Mouse (Mus musculus): ENCODE measurements around the gene Rab20. TPM values are rescaled to one million over a fixed set of nuclear protein-coding genes. Genes with fewer than 3 reads are reported as not detected.

Gene Rab20
- polyA plus RNA-seq, 1 experiment from 2014 or later: 1.0 TPM

DNA sequence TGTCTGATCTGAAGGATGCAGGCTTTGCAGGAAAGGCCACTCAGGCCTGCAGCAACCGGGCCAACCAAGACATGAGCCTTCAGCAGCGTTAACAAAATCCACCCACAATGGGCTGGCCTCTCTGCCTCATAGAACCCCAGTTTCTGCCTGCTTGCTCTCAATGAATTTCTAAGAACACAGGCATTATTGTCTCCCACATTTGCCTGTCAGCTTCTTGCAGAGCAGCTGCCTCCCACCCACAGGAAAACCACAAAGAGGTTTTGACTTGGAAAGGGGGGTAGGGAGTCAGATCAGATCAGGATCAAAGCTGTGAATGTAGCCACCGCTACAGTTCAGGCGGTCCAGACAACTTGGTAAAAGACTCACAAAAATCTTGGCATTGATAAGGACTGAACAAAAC lies 25.5 kb downstream of the Rab20 start:
- ATAC-seq: no peak; the same call in 1 of the 2 replicates
- no peaks in the 10 kb centered on the region for H3K27me3 ChIP-seq (replicated peaks; ENCODE audit: control insufficient read depth, insufficient read depth, low read length)
- no peak overlapping the region for H3K27ac ChIP-seq (ENCODE audit: low read depth, low read length)
- H3K4me1 ChIP-seq (ENCODE audit: control insufficient read depth, insufficient read depth, low read length): no peaks in the 10 kb centered on the region
- H3K36me3 ChIP-seq (ENCODE audit: control insufficient read depth, insufficient read depth, low read length): no peaks in the 10 kb centered on the region
- H3K9me3 ChIP-seq (replicated peaks; ENCODE audit: control insufficient read depth, low read length): no peaks in the 10 kb centered on the region
- H3K4me3 ChIP-seq (ENCODE audit: low read depth, low read length): no peak overlapping the region
- DNase-seq (ENCODE audit: low spot score): peak; percentile 15
- no peak overlapping the region for H3K4me2 ChIP-seq (ENCODE audit: low read length)
- H3K9ac ChIP-seq (ENCODE audit: low read length): no peak overlapping the region
- WGBS: 9% methylated on average over 4 of the region's 4 CpGs

DNA sequence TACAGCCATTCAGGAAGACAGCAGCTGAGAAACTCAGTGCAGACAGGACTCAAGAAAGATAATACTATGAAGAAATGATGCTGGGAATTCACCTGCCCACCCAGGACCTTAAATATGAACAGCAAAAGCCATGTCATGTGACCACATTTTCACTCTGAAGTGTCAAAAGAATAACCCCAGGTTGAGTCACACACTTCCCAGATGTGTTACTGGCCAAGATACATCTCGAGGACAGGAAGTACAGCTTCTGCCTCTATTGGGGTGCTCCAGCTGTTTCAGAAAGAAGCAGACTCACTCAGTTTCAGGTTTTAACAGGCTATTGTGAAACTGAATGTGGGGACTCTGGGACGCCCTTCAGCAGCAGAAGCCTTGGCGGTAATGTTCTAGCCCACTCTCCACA lies 26.0 kb downstream of the Rab20 start:
- DNase-seq (ENCODE audit: low spot score) (no peak), ATAC-seq (no peak)
- H3K9ac ChIP-seq (ENCODE audit: low read length): no peak overlapping the region
- 38% methylated on average over 3 of the region's 3 CpGs for WGBS
- H3K4me3 ChIP-seq (ENCODE audit: low read depth, low read length): no peak overlapping the region
- no peaks in the 10 kb centered on the region for H3K36me3 ChIP-seq (ENCODE audit: control insufficient read depth, insufficient read depth, low read length)
- no peak overlapping the region for H3K4me2 ChIP-seq (ENCODE audit: low read length)
- no peaks in the 10 kb centered on the region for H3K27me3 ChIP-seq (replicated peaks; ENCODE audit: control insufficient read depth, insufficient read depth, low read length)
- H3K4me1 ChIP-seq (ENCODE audit: control insufficient read depth, insufficient read depth, low read length): no peaks in the 10 kb centered on the region
- no peaks in the 10 kb centered on the region for H3K9me3 ChIP-seq (replicated peaks; ENCODE audit: control insufficient read depth, low read length)
- no peak overlapping the region for H3K27ac ChIP-seq (ENCODE audit: low read depth, low read length)

DNA sequence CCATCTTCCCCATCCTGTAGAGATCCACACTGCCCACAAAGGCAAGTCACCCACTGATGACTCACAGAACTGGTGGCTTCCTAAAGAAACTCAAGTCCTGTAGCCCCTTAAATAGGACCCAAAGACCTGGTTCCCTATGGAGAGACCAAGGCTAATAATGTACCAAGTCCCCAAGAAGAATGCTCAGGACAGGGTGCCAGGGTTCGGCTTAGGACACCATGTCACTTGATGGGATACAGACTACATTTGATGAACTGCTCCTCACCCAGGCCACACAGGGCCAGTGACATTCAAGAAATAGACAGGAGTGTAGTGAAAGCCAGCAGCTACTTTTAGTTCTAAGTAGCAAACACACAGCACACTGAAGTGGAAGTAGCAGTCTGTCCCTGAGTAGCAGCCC lies 26.4 kb downstream of the Rab20 start:
- H3K27me3 ChIP-seq (replicated peaks; ENCODE audit: control insufficient read depth, insufficient read depth, low read length): no peaks in the 10 kb centered on the region
- ATAC-seq: no peak
- no peak overlapping the region for H3K4me3 ChIP-seq (ENCODE audit: low read depth, low read length)
- H3K9me3 ChIP-seq (replicated peaks; ENCODE audit: control insufficient read depth, low read length): no peaks in the 10 kb centered on the region
- 100% methylated on average over 1 of the region's 1 CpGs for WGBS
- no peaks in the 10 kb centered on the region for H3K36me3 ChIP-seq (ENCODE audit: control insufficient read depth, insufficient read depth, low read length)
- DNase-seq (ENCODE audit: low spot score): no peak
- H3K4me2 ChIP-seq (ENCODE audit: low read length): no peak overlapping the region
- no peak overlapping the region for H3K9ac ChIP-seq (ENCODE audit: low read length)
- H3K27ac ChIP-seq (ENCODE audit: low read depth, low read length): no peak overlapping the region
- H3K4me1 ChIP-seq (ENCODE audit: control insufficient read depth, insufficient read depth, low read length): no peaks in the 10 kb centered on the region

DNA sequence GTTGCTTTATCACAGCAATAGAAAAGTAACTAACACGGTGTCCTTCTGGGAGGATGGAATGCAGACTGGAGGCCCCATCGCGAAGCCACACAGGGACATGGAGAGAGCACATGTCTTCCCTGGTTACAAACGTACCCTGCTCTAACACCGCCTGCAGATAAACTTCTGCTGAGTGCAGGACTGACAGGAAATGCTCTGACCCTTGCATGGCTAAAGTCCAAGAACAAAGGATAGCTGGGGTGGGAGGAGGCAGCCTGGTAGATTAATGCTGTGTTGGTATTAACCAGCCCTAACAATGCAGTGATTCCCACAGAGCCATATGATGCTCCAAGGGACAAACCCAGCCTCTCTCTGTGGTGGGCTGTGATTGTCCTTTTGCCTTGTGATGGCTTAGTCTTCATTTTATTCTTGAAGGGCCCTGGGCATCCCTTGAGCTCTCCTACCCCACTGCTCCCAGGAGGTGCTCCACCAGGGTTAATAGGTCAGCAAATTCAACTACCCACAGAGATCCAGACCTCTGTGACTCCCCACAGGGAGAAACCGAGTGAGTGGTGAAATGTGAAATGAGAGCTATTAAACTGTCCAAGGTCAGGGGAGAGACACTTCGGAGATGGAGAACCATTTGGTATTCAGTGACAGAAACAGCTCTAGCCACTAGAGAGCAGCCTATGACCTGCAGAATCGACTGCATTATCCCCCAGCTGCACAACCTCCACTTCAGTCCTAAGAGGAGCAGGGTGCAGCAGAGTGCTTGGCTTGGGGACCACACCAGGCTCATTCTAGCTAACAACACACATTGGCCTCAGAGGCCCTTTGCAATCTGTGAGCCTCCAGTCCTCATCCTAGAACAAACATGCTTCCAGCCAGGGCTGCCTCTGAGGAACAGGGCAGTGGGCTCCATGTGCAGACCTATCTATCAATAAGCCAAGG lies 28.1 kb downstream of the Rab20 start:
- Histone ChIP-seq H3K9ac (ENCODE audit: low read length) (no peak overlapping the region), H3K4me1 (ENCODE audit: control insufficient read depth, insufficient read depth, low read length) (no peaks in the 10 kb centered on the region), H3K4me2 (ENCODE audit: low read length) (no peak overlapping the region), H3K9me3 (replicated peaks; ENCODE audit: control insufficient read depth, low read length) (no peaks in the 10 kb centered on the region), H3K27me3 (replicated peaks; ENCODE audit: control insufficient read depth, insufficient read depth, low read length) (no peaks in the 10 kb centered on the region), H3K27ac (ENCODE audit: low read depth, low read length) (no peak overlapping the region), H3K36me3 (ENCODE audit: control insufficient read depth, insufficient read depth, low read length) (no peaks in the 10 kb centered on the region), H3K4me3 (ENCODE audit: low read depth, low read length) (no peak overlapping the region)
- WGBS: 43% methylated on average over 8 of the region's 8 CpGs
- peak; percentile 46 for DNase-seq (ENCODE audit: low spot score)
- ATAC-seq: peak; percentile 48; the same call in 1 of the 2 replicates

GRCm38 (mm10) chr8:11447910-11448570 lies 30.5 kb downstream of the Rab20 start:
- whole genome bisulfite sequencing: 94% methylated on average over 23 of the region's 23 CpGs
- Histone ChIP-seq H3K9me3 (replicated peaks; ENCODE audit: control insufficient read depth, low read length) (no peaks in the 10 kb centered on the region), H3K4me1 (ENCODE audit: control insufficient read depth, insufficient read depth, low read length) (no peaks in the 10 kb centered on the region), H3K4me2 (ENCODE audit: low read length) (no peak overlapping the region), H3K27ac (ENCODE audit: low read depth, low read length) (no peak overlapping the region), H3K27me3 (replicated peaks; ENCODE audit: control insufficient read depth, insufficient read depth, low read length) (no peaks in the 10 kb centered on the region), H3K4me3 (ENCODE audit: low read depth, low read length) (no peak overlapping the region), H3K36me3 (ENCODE audit: control insufficient read depth, insufficient read depth, low read length) (no peaks in the 10 kb centered on the region), H3K9ac (ENCODE audit: low read length) (no peak overlapping the region)
- DNase-seq (ENCODE audit: low spot score) (no peak), ATAC-seq (no peak)

DNA sequence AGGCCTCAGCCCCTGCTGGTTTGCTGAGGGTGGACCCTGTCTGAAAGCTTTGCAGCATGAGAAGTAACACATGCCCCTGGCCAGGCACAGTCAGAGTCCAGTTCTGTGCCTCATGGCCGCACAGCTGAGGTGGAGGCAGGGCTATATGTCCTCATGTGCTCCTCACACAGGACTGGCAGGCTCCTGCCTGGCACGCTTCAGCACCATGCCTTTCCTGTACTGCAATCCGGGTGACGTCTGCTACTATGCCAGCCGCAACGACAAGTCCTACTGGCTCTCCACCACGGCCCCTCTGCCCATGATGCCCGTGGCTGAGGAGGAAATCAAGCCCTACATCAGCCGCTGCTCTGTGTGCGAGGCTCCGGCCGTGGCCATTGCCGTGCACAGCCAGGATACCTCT lies 32.7 kb downstream of the Rab20 start:
- ATAC-seq: no peak
- no peak overlapping the region for H3K4me3 ChIP-seq (ENCODE audit: low read depth, low read length)
- H3K9me3 ChIP-seq (replicated peaks; ENCODE audit: control insufficient read depth, low read length): no peaks in the 10 kb centered on the region

GRCm38 (mm10) chr8:11444216-11444615 lies 34.3 kb downstream of the Rab20 start:
- no peaks in the 10 kb centered on the region for H3K4me1 ChIP-seq (ENCODE audit: control insufficient read depth, insufficient read depth, low read length)
- no peak overlapping the region for H3K27ac ChIP-seq (ENCODE audit: low read depth, low read length)

More for the DNA sequence above, 32.7 kb downstream of the Rab20 start:
- no peak overlapping the region for H3K9ac ChIP-seq (ENCODE audit: low read length)
- H3K27ac ChIP-seq (ENCODE audit: low read depth, low read length): no peak overlapping the region
- no peaks in the 10 kb centered on the region for H3K27me3 ChIP-seq (replicated peaks; ENCODE audit: control insufficient read depth, insufficient read depth, low read length)
- WGBS: 93% methylated on average over 13 of the region's 13 CpGs
- no peak overlapping the region for H3K4me2 ChIP-seq (ENCODE audit: low read length)
- no peaks in the 10 kb centered on the region for H3K36me3 ChIP-seq (ENCODE audit: control insufficient read depth, insufficient read depth, low read length)
- DNase-seq (ENCODE audit: low spot score): no peak
- no peaks in the 10 kb centered on the region for H3K4me1 ChIP-seq (ENCODE audit: control insufficient read depth, insufficient read depth, low read length)

GRCm38 (mm10) chr8:11443611-11444010 lies 34.9 kb downstream of the Rab20 start:
- no peak overlapping the region for H3K27ac ChIP-seq (ENCODE audit: low read depth, low read length)
- H3K9ac ChIP-seq (ENCODE audit: low read length): no peak overlapping the region
- DNase-seq (ENCODE audit: low spot score) (no peak), ATAC-seq (no peak)
- H3K4me2 ChIP-seq (ENCODE audit: low read length): no peak overlapping the region
- H3K9me3 ChIP-seq (replicated peaks; ENCODE audit: control insufficient read depth, low read length): no peaks in the 10 kb centered on the region
- no peaks in the 10 kb centered on the region for H3K4me1 ChIP-seq (ENCODE audit: control insufficient read depth, insufficient read depth, low read length)
- H3K36me3 ChIP-seq (ENCODE audit: control insufficient read depth, insufficient read depth, low read length): no peaks in the 10 kb centered on the region
- H3K4me3 ChIP-seq (ENCODE audit: low read depth, low read length): no peak overlapping the region
- H3K27me3 ChIP-seq (replicated peaks; ENCODE audit: control insufficient read depth, insufficient read depth, low read length): no peaks in the 10 kb centered on the region
- WGBS: 90% methylated on average over 9 of the region's 9 CpGs

More at GRCm38 (mm10) chr8:11444216-11444615, 34.3 kb downstream of the Rab20 start:
- Histone ChIP-seq H3K4me2 (ENCODE audit: low read length) (no peak overlapping the region), H3K9me3 (replicated peaks; ENCODE audit: control insufficient read depth, low read length) (no peaks in the 10 kb centered on the region), H3K27me3 (replicated peaks; ENCODE audit: control insufficient read depth, insufficient read depth, low read length) (no peaks in the 10 kb centered on the region), H3K4me3 (ENCODE audit: low read depth, low read length) (no peak overlapping the region), H3K36me3 (ENCODE audit: control insufficient read depth, insufficient read depth, low read length) (no peaks in the 10 kb centered on the region), H3K9ac (ENCODE audit: low read length) (no peak overlapping the region)
- DNase-seq (ENCODE audit: low spot score) (no peak), ATAC-seq (no peak)
- WGBS: 86% methylated on average over 7 of the region's 7 CpGs

- Histone ChIP-seq H3K27me3 (replicated peaks; ENCODE audit: control insufficient read depth, insufficient read depth, low read length) (no peaks in the 10 kb centered on the region), H3K4me1 (ENCODE audit: control insufficient read depth, insufficient read depth, low read length) (no peaks in the 10 kb centered on the region), H3K36me3 (ENCODE audit: control insufficient read depth, insufficient read depth, low read length) (no peaks in the 10 kb centered on the region), H3K9ac (ENCODE audit: low read length) (no peak overlapping the region), H3K4me2 (ENCODE audit: low read length) (no peak overlapping the region), H3K4me3 (ENCODE audit: low read depth, low read length) (no peak overlapping the region), H3K9me3 (replicated peaks; ENCODE audit: control insufficient read depth, low read length) (no peaks in the 10 kb centered on the region), H3K27ac (ENCODE audit: low read depth, low read length) (no peak overlapping the region)
- 94% methylated on average over 6 of the region's 6 CpGs for WGBS
- ATAC-seq (no peak), DNase-seq (ENCODE audit: low spot score) (no peak)
These were observed 37.2 kb downstream of the Rab20 start for GRCm38 (mm10) chr8:11441291-11441690.

All from forebrain, embryonic 14.5 days (tissue).